Mouse (Mus musculus): ENCODE measurements around the gene Styxl1. TPM values are rescaled to one million over a fixed set of nuclear protein-coding genes. Genes with fewer than 3 reads are reported as not detected.

Styxl1 gene
- total RNA-seq (2021): not detected

DNA sequence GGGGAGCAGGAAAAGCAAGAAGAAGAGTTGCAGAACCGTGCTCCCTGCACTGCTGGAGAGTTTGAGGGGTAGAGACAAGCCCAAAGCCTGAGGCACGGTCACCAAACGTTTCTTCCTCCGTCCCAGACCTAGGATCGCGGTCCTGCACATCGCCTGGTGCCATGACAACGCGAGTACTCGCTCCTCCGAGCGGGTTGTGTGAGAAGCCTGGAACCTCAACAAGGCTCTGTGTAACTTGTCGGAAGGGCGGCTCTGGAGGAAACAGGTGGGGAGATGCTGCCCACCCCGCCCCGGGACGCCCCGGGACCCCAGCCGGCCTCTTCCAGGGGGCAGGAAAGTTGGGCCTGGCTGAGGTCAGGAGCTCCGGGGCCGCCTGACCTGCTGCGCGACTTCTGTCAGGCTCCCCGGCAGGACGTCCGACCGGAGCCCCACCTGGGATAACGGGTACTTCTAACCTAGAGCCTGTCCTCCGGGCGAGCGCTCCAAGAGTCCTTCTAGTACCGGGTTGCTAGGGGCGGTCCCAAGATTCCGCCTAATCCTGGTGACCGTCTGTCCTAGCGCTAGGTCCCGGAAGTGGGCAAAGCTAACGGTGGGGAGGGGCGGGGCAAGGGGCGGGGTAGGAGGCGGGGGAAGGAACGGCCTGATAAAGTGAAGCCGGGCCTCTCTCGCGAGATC is at the start of gene Styxl1:
Styxl1 (minus strand) TSS at position 590 of the 675 bp plus-strand sequence.
- no peak for DNase-seq

DNA sequence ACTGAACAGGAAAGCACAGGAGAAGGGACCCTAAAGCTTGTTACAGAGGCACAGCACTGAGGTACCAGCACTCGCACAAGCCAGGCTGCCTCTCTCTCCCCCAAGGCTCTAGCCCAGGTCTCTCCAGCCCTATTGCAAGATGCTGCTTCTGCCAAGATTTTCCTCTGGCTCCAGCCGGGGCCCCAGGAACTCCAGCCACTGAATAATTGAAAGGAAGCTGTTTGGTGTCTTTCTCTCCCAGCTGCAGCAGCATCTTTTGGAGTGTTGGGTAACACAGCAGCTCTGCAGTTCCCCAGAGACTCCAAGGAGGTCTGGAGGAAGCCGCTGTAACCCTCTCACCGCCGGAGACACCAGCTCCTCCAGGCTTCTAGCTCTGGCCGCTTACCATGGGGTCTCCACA is 48.0 kb upstream of the Styxl1 start:
- DNase-seq: no peak

DNA sequence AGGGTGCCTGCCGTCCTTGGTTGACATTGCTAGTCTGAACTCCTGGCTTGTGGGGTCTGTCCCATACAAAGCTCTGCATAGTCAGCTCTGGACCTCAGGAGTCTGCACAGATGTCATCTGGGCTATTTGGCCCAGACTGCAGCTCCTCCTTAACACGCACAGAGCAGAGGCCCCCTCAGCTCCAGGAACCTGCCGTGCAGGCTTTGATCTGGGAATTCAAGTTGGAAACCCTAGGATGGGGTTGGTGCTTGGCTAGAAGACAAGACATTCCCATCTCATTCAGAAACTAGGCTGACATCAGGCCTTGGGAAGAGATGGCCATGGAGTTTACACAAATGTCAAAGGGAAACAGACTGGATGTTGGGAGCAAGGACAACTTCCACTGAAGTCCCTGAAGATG is 46.3 kb upstream of the Styxl1 start:
- no peak for DNase-seq

DNA sequence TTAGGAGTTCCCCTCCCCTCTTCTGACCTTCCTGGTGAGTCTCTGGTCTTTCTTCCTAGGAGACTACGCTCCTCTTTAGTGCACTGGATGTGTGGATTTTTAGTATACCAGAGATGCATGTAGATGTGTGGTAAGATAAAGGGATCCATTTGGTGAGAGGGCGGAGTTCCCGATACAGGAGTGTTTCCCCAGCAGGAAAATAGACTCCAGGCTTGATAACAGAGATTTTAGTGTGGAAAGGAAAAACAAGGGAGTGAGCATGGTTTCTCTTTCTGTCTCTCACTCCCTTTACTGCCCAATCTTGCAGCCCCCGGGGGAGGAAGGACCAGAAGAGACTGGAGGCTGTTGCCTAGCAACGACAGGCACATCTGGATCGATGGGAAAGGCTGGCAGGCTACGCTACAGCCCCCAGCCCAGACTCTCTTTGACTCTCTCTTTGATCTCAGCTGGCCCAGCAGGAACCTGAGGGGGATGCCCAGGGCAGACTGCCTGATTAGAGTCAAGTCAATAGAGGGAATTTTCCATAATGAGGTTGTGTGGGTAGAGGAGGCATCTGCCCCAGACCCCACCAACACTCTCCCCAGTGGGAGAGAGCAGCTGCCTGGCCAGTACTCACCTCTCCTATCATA is 44.2 kb upstream of the Styxl1 start:
- no peak for DNase-seq

DNA sequence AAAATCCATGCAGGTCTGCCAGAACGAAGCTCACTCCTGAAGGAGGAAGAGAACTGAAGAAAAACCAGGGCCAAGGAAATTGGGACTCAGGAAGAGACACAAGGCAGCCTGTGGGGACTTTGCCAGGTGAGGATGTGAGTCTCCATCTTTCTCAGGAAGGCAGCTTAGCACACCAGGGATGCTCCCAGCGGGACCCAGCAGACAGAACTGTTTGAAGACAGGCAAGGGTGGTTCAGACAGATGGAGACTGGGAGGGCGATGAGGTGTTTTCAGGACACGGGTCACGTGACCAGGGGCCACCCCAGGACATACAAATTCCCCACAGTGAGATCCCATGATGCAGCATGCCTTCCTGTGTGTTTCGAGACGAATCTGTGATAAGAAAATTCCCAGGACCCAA is 40.3 kb upstream of the Styxl1 start:
- no peak for DNase-seq

DNA sequence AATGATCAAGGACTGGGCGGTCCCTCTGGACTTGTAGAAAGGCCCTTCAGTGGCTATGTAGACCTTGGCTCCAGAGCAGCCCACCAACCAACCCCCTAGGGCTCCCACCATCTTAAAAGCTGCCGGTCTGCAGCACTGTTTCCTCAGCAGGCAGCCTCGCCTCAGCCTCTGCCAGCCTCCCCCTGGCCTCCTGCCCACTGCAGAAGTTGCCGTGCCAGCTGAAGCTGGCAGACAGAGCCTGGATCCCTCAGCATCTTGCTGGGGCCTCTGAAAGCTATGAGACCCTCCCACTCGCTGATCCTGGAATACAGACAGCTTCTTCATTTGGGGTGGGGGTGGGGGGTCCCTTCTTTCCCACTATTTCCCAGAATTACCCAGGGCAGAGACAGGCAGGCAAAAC is 34.8 kb upstream of the Styxl1 start:
- DNase-seq: peak; percentile 71 to 73

DNA sequence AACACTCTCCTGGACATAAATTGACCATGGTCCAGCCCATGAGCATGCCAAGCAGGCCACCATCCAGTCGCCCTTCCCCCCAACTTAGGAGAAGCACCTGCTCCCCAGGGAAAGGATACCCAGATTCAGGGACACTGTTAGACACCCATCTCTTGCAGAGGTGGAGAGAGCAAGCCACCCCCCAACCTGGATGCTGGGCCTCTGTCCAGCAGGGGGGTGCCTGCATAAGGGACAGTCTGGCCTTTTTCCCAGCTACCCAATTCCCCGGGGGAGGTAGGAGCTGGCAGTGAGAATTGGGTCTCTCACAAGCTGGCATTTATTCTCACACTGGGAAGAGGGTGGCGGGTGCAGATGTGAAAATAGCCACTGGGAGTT is 29.1 kb upstream of the Styxl1 start:
- peak in 1 of 2 experiments; percentile 24 for DNase-seq

DNA sequence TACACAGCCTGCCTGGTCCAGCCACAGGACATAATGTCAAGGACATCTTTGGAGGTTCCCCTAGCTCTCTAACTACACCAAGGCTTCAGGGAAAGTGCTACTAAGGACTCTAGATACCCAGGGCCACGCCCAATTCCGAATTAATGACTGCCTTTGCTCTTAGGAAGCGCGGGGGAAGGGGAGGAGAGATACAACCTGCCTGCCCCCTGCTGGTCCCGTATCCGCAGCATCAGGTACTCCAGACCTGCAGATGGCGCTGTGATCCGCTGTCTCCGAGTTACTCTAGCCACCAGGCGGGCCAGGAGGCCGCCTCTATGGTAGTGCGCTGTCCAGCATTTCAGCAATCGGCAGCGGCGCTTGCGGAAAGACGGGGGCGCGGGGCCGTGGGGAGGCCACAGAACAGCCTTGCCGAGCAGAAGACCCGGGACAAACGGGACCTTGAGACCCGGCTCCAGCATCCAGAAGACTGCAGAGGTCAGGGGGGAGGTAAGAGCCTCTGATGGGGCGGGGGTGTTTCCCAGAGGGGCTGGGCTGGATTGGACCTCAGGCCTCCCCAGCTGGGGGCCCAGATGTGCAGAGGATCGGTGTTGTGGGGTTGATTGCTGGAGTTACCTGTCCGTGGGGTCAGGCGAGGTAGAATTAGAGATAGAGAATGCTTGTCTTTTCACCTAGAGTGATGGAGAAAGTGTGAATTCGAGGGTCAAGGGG is 28.5 kb upstream of the Styxl1 start, which contains the start of gene Srrm3:
Srrm3 (plus strand) TSS at position 336 of the 708 bp plus-strand sequence.
- peak; percentile 89 to 90 for DNase-seq

DNA sequence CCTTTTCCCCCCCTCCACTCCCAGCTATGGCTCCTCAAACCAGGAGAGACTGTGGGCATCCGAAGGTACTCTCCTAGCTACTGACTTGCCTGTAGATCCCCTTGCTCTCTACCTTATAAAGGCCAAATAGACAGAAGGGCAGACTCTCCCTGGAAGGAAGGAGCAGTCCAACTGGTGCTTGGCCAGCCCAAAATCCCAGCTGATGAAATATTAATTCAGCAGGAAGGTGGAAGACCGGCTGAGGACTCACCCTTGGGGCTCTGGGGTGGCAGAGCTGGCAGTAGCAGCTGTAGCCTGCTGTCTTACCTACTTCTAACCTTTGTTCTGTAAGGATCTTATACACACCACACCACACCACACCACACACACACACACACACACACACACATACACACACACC is 26.6 kb upstream of the Styxl1 start:
- DNase-seq: no peak

DNA sequence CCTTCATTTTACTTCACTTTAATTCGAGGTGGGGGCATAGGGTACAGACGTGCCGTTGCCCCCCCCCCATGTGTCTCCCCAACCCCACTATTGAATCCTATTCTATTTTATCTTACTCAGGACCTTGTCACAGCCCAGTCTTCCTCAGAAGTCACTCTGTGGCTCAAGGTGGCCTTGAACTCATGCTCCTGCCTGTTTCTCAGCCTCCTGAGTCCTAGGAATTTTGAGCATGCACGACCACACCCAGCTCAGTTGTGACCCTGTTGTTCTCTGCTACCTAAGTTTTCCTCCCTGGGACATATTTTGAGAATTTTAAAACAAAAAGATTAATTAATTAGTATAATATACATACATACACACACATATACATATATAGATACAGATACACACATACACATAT is 25.5 kb upstream of the Styxl1 start:
- DNase-seq: no peak

DNA sequence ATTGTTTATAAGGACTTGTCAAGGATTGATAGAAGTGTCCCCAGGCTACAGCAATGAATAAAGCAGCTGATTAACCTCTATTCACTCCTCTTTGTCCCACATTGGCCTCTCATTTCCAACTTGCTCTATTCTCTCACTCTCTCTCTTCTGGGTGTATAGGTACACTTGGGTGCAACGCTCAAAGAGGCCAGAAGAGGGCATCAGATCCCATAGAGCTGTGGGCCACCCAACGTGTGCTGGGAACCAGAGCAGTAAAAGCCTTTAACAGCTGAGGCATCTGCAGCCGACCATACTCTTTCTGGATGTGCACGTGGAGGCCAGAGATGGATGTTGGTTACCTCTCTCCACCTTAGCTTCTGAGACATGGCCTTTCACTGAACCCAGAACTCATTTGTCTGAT is 24.9 kb upstream of the Styxl1 start:
- DNase-seq: no peak

DNA sequence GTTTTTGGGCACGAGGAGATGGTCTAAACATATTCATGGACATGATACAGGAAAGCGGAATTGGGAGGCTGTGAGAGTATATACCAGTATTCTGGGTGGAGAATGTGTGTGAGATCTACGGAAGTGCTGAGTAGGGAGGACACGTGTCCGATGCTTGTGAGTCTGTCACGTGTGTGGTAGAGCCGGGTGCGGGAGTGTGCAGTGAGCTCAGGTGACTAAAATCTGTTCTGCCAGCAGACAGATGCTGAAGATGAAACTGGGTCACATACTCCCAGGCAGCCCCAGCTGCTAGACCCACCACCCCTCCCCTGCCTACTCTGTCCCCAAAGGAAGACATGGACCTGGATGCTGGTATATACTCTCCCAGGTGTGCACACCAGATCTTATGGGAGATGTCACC is 24.5 kb upstream of the Styxl1 start:
- no peak for DNase-seq

DNA sequence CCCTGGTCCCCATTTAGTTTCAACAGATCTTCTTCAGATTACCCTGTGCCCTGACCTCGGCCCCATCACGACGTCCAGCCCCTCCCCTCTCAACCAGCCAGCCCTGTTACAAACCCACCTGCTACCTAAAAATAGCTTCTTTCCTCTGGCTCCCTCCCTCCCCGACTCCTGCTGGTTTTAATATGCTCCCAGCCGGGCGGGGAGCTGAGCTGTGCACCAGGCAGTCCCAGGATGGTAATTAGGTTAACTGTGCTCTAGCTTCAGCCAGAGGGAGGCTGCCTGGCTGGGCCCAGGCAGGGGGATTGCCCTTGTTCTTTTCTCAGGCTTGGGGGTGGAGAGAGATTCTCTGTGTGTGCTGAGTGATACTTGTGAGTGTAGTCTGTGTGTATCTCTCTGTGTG is 22.7 kb upstream of the Styxl1 start:
- DNase-seq: no peak

DNA sequence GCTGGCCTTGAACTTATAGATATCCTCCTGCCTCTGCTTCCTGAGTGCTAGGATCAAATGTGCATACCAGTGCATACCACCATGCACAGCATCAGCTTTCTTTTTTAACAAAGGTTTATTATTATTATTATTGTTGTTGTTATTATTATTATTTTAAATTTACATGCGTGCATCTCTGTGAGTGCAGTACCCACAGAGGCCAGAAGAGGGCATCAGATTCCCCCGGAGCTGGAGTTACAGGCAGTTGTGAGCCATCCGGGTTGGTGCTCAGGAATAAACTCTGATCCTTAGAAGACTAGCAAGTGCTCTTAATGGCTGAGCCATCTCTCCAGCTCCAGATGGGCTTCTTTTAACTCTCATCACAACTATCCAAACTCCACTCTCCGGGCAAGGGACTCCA is 21.6 kb upstream of the Styxl1 start:
- DNase-seq: no peak

DNA sequence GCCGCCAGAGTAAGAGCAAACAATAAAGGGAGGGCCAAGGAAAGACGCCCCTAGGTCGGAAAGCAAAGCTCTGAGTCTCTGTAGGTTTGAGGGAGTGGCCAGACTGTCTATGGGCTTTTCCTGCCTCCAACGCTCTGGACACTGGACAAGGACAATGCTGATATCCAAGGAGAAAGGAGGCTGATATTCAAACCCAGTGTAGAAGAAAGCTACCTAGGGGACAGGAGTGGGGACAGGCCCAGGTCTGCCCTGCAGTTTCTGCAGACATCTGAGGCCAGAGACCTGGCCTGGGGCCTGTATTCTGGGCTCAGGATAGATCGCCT is 16.6 kb upstream of the Styxl1 start:
- DNase-seq: no peak

DNA sequence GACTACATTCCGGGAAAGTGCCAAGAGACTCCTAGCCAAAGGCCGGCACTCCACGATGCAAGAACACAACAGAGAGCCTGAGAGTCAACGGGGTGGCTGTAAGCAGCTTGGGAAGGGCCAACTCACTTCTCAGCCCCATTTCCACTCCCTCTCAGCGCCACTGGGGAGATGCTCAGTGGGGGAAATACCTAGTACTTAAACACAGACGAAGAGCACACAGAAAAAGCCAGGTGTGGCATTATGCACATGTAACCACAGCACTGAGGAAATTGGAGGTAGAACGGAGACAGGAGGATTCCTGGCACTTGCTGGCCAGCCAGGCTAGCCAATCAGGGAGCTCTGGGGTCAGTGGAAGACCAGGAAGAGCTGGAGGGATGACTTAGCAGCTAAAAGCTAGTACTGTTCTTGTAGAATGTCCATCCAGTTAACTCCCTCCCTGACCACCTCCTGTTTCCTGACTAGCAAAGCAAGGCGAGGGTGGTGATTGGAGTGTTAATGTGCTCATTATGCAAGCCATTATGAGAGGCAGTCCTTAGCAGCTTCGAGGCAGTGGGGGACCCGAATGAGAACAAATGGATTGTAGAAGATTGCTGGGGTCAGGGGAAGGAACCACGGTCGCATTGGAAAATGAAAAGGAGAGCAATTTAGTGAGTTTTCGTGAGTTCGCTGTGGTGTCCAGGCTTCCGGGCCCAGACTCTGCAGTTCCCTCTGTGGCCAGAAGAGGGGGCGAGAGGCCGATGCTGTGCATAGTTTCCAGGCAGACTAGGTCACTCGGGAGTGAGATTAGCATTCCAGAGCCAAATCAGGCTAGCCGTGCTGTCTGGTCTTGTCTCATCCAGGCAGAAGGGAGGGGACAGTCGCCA is 16.0 kb upstream of the Styxl1 start:
- DNase-seq: peak; percentile 87 to 89

DNA sequence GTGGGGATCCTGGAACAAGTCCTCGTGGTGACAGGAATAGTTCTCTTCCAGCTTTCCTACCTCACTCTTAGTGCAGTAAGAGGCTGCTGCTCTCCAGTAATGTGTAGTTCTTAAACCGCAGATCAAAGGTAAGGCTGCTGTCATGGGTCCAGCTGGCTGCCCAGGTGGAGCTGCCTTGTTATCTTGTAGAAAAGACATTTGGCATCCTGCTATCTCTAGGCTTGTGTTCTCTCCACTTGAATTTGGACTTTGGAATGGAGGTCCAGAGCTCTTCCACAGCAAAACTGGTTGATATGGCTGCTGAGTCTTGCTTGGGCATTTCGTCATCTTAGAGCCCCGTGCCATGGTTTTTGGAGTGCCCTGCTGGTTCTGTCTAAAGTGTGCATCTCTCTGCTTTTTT is 4.7 kb upstream of the Styxl1 start:
- no peak for DNase-seq

DNA sequence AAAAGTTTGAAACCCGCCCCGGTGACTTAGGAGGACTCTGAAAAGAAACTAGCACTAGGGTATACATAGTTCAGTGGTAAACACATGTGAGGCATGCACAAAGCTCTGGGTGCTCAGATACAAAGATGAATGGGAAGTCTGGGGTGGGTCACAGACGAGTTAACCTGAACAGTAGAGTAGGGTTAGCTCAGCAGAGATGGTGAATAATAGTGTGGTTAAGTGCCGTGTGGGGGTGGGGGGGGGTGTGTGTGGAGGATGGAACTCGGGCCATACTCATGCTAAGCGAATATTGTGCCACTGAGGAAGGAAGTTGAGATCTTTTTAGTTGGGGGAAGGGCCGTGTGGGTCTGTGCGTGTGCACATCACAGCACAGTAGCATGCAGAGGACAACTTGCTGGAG is 2.1 kb upstream of the Styxl1 start:
- no peak for DNase-seq

DNA sequence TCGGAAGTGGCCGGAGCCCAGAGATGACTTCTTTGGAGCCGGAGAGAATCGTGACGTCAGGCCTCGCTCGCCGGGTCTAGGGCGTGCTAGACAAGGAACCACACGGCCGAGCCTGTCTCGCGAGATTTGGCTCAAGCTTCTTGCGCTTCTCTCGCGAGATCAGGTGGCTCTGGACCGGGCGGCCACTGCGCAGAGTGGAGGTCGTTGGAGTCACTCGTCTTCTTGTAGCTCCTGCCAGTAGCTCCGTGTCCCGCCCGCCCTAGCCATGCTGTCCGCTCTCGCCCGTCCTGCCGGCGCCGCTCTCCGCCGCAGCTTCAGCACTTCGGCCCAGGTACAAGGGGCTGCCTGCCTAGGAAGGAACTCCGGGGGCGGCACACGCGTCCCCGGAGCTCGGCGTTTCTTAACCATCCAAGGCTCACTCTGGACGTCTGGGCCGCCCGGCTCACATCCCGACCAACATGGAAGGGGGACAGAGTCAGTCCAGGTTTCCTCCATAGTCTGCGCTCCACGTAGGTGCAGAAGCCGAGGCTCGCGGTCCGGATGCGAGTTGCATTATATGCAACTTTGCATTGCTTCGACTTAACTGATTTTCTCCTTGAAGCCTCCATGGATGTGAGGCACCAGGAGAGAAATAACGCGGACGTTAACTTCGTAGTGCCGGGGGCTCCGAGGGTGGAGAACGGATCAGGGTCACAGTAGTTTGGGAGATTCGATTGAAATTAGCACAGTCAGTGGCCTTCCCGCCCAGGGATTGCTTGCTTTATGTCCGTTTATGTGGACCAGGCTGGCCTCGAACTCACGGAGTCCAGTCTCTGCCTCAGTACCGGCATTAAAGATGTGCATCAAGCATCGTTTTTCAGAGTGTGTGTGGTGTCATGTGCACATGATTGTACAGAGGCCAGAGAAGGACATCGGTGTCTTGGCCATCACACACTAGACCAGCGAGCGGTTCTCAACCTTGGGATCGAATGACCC is 573 bp upstream of the Styxl1 start, which contains the start of gene Mdh2:
Mdh2 (plus strand) TSS at position 10 of the 975 bp plus-strand sequence.
- peak; percentile 96 to 99 for DNase-seq

DNA sequence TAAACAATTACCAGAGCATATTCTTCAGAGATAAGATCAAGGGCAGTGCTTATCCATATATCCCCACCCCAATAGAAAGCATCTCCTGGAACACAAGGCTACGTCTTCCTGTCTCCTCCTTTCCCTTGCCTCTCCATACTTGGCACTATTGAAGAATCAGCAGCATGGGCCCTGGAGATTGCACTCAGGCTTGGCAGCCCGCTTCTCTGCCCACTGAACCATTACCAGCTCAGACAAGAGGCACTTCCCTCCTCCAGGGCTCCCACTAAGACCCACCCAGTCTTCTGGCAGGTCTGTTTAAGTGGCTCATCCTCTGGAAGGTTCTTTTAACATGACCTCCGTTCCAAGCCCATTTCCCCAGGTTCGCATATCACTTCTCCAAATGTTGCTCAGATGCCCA is 1.6 kb downstream of the Styxl1 start:
- DNase-seq: no peak

DNA sequence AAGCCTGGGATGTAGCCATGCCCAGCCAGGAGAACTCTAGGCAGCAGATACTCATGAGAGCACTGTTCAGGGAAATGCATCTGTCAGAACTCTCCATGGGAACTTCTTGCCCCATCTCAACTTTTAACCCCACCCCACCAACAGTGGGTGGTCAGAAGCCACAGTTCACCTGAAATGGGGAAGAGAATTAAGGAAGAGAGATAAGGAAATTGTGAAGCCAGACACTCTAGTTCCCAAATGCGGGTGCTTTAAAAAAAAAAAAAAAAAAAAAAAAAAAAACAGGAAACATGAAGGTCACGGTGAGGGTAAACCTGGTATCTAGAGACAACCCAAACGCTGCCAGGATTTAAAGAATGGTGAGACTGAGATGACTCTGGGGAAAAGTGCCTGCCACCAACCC is 5.7 kb downstream of the Styxl1 start:
- DNase-seq: no peak

DNA sequence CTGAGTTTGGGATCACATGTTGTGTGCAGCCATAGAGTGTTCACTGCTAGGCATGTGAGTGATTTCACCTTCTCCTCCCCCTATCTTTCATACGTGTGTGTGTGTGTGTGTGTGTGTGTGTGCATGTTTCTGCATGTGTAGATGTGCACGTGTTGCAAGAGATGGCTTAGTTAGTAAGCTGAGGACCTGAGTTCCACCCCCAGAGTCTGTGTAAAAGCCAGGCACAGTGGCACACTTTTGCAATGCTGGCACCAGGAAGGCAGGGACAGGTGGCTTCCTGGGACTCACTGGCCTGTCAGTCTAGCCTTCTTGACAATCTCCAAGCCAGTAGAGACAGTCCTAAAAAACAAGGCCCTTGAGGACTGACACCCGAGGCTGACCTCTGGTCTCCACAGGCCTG is 13.2 kb downstream of the Styxl1 start:
- no peak for DNase-seq

All from layer of hippocampus, postnatal 36 days (tissue).